Mouse (Mus musculus) midbrain, embryonic 10.5 days (tissue): ENCODE measurements around the gene Mlycd. TPM values are rescaled to one million over a fixed set of nuclear protein-coding genes. Genes with fewer than 3 reads are reported as not detected.
"Not testable (repeated sequence)": the region's sequence is repeated elsewhere in the genome, so short reads cannot be mapped to it uniquely, and the experiment has no call there.

ENCODE experiments used
- DNase-seq: peaks from one replicate; pipeline ENCODE4 v3.0.0-alpha.2; 2017; ENCODE audit warnings: low spot score
- H3K27ac ChIP-seq: fragments of 300-500 bp; sonication (generic); replicated peaks from 2 replicates; pipeline ENCODE4 v1.5.1; 2016; ENCODE audit warnings: mild to moderate bottlenecking
- H3K27me3 ChIP-seq: fragments of 300-500 bp; sonication (generic); 2 replicates; pipeline ENCODE4 v1.6.1; 2016; ENCODE audit warnings: low read depth, mild to moderate bottlenecking; ENCODE audit not compliant: poor library complexity, severe bottlenecking
- H3K36me3 ChIP-seq: fragments of 300-500 bp; sonication (generic); 2 replicates; pipeline ENCODE4 v1.6.1; 2016; ENCODE audit warnings: mild to moderate bottlenecking, moderate library complexity
- H3K4me1 ChIP-seq: fragments of 300-500 bp; sonication (generic); 2 replicates; pipeline ENCODE4 v1.6.1; 2016
- H3K4me3 ChIP-seq: fragments of 300-500 bp; sonication (generic); 2 replicates; pipeline ENCODE4 v1.5.1; 2016; ENCODE audit warnings: mild to moderate bottlenecking, moderate library complexity
- H3K9me3 ChIP-seq: fragments of 300-500 bp; sonication (generic); replicated peaks from 2 replicates; pipeline ENCODE4 v1.6.1; 2016; ENCODE audit warnings: mild to moderate bottlenecking
- WGBS: fragments of 180-500 bp; shearing (Covaris S2); methylation state at CpG from one replicate; pipeline ENCODE4 v1.1.7; 2016; 5-methylcytosine and 5-hydroxymethylcytosine counted together
- polyA plus RNA-seq: library from polyadenylated mRNA; unstranded; fragments of >200 nt; fragmentation: Nextera tagmentation; extraction: Ambion mirVana; gene quantifications from 2 replicates; pipeline ENCODE4 v1.2.1, GENCODE M21; 2016

The Mlycd gene
- polyA plus RNA-seq = 10.9 and 11.4 TPM in 2 replicates

DNA sequence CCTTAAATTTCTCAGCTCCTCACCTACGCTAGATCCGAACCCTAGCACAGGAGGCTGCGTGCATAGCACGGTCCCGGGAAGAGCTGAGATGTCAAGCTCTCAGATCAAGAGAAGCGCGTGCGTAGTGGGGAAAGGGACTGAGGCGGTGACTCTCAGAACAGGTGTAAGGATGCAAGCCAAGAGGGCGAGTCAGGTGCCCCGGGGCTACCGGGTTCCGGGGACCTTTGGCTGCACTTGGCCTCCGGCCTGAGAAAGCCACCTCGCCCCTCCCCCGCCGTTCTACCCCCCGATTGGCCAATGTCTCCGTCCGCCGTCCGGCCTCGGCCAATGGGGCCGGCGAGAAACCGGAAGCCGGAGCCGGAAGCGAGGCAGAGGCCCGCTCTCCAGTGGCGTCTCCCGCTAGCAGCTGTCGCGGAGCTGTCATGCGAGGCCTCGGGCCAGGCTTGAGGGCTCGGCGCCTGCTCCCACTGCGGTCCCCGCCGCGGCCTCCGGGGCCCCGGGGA, at the start of gene Mlycd:
Gene Mlycd (plus strand): TSS at position 355 of the 503 bp plus-strand sequence.
- peaks cover 28% of the 10 kb centered on the region for H3K4me1 ChIP-seq

GRCm38 (mm10) chr8:119345029-119345682, 49.5 kb upstream of the Mlycd start:
- H3K4me1 ChIP-seq = peaks cover 9% of the 10 kb centered on the region
- no peak for DNase-seq
- 55% methylated on average over 22 of the region's 22 CpGs for WGBS
- peak overlapping the region; percentile 91 for H3K27ac ChIP-seq
- peaks cover 22% of the 10 kb centered on the region; the same call in 1 of the 2 replicates for H3K27me3 ChIP-seq
- H3K4me3 ChIP-seq = peak overlapping the region; percentile 99
- 0 out of 2 replicates have a peak, but pooled peaks cover 5% of the 10 kb centered on the region for H3K9me3 ChIP-seq
- peaks cover 42% of the 10 kb centered on the region for H3K36me3 ChIP-seq

More for the DNA sequence above, at the start of gene Mlycd:
- DNase-seq = peak; percentile 94
- Histone ChIP-seq H3K27me3 (no peaks in the 10 kb centered on the region), H3K9me3 (no peaks in the 10 kb centered on the region), H3K36me3 (no peaks in the 10 kb centered on the region; the same call in 1 of the 2 replicates), H3K27ac (peak within 1 kb of the TSS; percentile 88), H3K4me3 (peak within 1 kb of the TSS; percentile 90)
- WGBS = 3% methylated on average over 44 of the region's 44 CpGs

- Histone ChIP-seq H3K4me1 (peaks cover 9% of the 10 kb centered on the region), H3K36me3 (peaks cover 47% of the 10 kb centered on the region), H3K27me3 (peaks cover 22% of the 10 kb centered on the region; the same call in 1 of the 2 replicates), H3K27ac (no peak overlapping the region), H3K9me3 (0 out of 2 replicates have a peak, but pooled peaks cover 5% of the 10 kb centered on the region), H3K4me3 (peak overlapping the region; percentile 99)
- WGBS = 84% methylated on average over 15 of the region's 15 CpGs
- no peak for DNase-seq
Observed at GRCm38 (mm10) chr8:119345683-119346075, 49.0 kb upstream of the Mlycd start.

DNA sequence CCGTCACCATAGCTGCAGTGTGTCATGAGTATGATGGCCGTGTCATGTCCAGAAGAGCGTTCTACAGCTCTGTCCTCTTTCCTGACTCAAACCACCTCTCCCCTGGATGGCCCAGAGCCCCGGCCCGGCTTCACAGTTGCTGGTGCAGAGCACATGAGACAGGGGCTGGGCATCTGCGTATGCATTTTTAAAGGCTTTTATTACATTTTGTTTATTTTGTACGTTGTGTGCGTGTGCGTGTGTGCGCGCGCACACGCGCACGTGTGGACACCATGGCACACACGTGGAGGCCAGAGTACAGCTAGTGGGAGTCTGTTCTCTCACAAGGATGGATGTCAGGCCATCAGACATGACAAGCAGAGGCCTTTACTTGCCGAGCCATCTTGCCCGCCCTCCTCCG, 43.0 kb upstream of the Mlycd start:
- 94% methylated on average over 19 of the region's 19 CpGs for WGBS
- H3K9me3 ChIP-seq = no peaks in the 10 kb centered on the region
- H3K36me3 ChIP-seq = peaks cover 47% of the 10 kb centered on the region
- no peak overlapping the region for H3K27ac ChIP-seq
- DNase-seq = no peak
- no peaks in the 10 kb centered on the region for H3K27me3 ChIP-seq
- no peak overlapping the region for H3K4me3 ChIP-seq
- no peaks in the 10 kb centered on the region for H3K4me1 ChIP-seq

- no peaks in the 10 kb centered on the region for H3K9me3 ChIP-seq
- DNase-seq = no peak
- H3K4me1 ChIP-seq = no peaks in the 10 kb centered on the region
- H3K4me3 ChIP-seq = no peak overlapping the region
- H3K27me3 ChIP-seq = no peaks in the 10 kb centered on the region
- WGBS = 90% methylated on average over 10 of the region's 10 CpGs
- peaks cover 32% of the 10 kb centered on the region for H3K36me3 ChIP-seq
- no peak overlapping the region for H3K27ac ChIP-seq
Observed at GRCm38 (mm10) chr8:119352977-119353658, 41.6 kb upstream of the Mlycd start.

- no peaks in the 10 kb centered on the region for H3K4me1 ChIP-seq
- 89% methylated on average over 6 of the region's 6 CpGs for WGBS
- H3K9me3 ChIP-seq = no peaks in the 10 kb centered on the region
- no peaks in the 10 kb centered on the region for H3K27me3 ChIP-seq
- peaks cover 27% of the 10 kb centered on the region for H3K36me3 ChIP-seq
- no peak for DNase-seq
- H3K27ac ChIP-seq = no peak overlapping the region
- no peak overlapping the region for H3K4me3 ChIP-seq
Observed at GRCm38 (mm10) chr8:119353659-119354023, 41.0 kb upstream of the Mlycd start.

DNA sequence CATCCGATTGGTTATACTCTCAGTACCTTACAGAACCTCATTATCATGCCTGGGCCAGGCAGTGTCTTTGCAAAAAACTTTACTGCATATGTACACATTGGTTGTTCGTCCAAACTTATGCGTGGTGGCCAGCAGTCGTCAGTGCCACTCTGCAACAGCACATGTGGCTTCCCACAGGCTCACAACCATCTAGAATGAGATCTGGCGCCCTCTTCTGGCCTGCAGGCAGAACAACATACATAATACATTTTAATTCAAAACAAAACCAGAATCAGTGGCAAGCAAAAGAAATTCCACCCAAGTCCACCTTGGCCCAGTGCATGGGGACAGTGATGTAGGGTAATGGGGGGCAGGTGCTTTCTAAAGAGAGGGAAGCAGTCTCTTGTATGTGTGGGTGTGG, 38.0 kb upstream of the Mlycd start:
- H3K36me3 ChIP-seq, H3K4me3 ChIP-seq, H3K9me3 ChIP-seq, H3K27me3 ChIP-seq, H3K4me1 ChIP-seq, H3K27ac ChIP-seq, DNase-seq: not testable (repeated sequence)
- WGBS = 63% methylated on average over 5 of the region's 5 CpGs

DNA sequence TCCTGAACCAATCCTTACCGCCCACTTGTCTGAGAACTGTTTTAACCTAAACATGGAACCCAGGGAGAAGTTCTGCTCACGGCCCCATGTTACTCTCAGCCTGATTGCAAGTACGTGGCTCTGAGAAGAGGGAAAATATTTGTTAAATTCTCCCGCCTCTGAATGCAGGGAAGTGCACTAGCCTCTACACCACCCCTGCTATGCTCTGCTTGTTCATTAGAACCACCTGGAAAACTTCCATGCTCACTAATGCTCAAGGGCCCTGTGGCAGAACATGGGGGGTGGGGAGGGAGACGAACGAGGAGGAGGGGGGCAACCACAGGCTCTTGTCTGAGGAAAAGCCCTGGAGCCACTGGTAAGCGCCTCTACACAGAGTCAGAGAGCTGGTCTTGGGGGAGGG, 36.5 kb upstream of the Mlycd start:
- H3K36me3 ChIP-seq = no peaks in the 10 kb centered on the region
- H3K9me3 ChIP-seq = no peaks in the 10 kb centered on the region
- no peak for DNase-seq
- no peak overlapping the region for H3K27ac ChIP-seq
- no peaks in the 10 kb centered on the region for H3K27me3 ChIP-seq
- peaks cover 4% of the 10 kb centered on the region; the same call in 1 of the 2 replicates for H3K4me1 ChIP-seq
- no peak overlapping the region for H3K4me3 ChIP-seq
- WGBS = 82% methylated on average over 7 of the region's 7 CpGs

- Histone ChIP-seq H3K27ac (no peak overlapping the region), H3K27me3 (no peaks in the 10 kb centered on the region), H3K36me3 (no peaks in the 10 kb centered on the region), H3K9me3 (no peaks in the 10 kb centered on the region), H3K4me3 (no peak overlapping the region), H3K4me1 (peaks cover 4% of the 10 kb centered on the region; the same call in 1 of the 2 replicates)
- 48% methylated on average over 14 of the region's 14 CpGs for WGBS
- DNase-seq = peak; percentile 50
Observed at GRCm38 (mm10) chr8:119358836-119359235, 35.8 kb upstream of the Mlycd start.

DNA sequence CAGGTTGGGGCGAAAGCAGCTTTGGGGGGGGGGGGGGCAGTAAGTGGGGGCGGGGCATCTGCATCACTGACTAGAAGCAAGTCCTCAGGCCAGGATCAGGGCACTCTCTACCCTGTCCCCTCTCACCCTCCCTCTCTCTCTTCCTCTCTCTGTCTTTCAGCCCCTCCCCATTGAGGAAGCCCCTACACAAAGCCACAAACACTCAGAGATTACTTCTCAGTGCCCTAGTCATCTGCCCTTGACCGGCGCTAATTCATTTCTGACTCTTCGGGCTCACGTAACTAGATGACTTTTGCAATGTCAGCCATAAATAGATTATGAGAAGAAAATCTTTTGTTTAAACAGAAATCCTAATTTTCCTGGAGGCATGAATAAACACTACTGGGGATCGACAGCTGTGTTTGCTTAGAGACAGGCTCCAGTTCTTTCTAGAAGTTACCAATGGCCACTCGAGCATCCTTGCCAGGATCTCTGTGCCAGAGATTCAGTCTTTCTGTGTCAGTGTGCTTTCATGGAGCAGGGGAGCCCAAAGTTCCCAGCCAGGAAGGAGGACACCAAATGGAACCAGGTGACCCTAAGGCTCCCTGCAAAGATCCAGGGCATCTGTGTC, 33.9 kb upstream of the Mlycd start:
- H3K9me3 ChIP-seq = no peaks in the 10 kb centered on the region
- 74% methylated on average over 8 of the region's 8 CpGs for WGBS
- no peak overlapping the region for H3K4me3 ChIP-seq
- no peaks in the 10 kb centered on the region for H3K36me3 ChIP-seq
- no peaks in the 10 kb centered on the region for H3K27me3 ChIP-seq
- H3K4me1 ChIP-seq = peaks cover 4% of the 10 kb centered on the region; the same call in 1 of the 2 replicates
- H3K27ac ChIP-seq = no peak overlapping the region
- no peak for DNase-seq

DNA sequence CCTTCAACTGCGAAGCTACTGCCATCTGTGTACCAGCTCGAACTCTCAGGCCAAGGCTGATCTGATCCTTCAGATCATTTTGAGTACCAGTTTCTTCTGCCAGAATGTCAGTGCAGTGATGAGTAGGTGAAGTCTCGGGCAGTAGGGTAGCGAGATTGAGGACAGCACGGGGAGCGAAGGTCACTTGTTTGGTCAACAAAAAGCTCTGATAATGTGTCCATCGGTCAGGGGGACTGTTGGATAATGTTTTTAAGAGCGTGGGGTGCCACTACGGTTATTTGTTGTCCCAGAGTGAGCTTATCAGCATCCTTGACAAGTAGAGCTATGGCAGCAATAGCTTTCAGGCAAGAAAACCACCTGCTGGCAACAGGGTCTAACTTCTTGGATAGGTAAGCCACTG, 20.0 kb upstream of the Mlycd start:
- H3K36me3 ChIP-seq, H3K27me3 ChIP-seq, H3K4me1 ChIP-seq, H3K4me3 ChIP-seq, DNase-seq, H3K27ac ChIP-seq, H3K9me3 ChIP-seq: not testable (repeated sequence)
- WGBS = 90% methylated on average over 9 of the region's 9 CpGs

- H3K27me3 ChIP-seq = no peaks in the 10 kb centered on the region
- WGBS = 65% methylated on average over 7 of the region's 7 CpGs
- no peak overlapping the region for H3K27ac ChIP-seq
- H3K9me3 ChIP-seq = no peaks in the 10 kb centered on the region
- no peak for DNase-seq
- no peaks in the 10 kb centered on the region for H3K4me1 ChIP-seq
- H3K36me3 ChIP-seq = no peaks in the 10 kb centered on the region
- H3K4me3 ChIP-seq = no peak overlapping the region
Observed at GRCm38 (mm10) chr8:119378476-119378875, 16.2 kb upstream of the Mlycd start.

- Histone ChIP-seq H3K36me3 (no peaks in the 10 kb centered on the region), H3K9me3 (no peaks in the 10 kb centered on the region), H3K4me1 (no peaks in the 10 kb centered on the region), H3K27me3 (no peaks in the 10 kb centered on the region), H3K27ac (no peak overlapping the region), H3K4me3 (no peak overlapping the region)
- DNase-seq = peak; percentile 29
- WGBS = 40% methylated on average over 4 of the region's 4 CpGs
Observed at GRCm38 (mm10) chr8:119380619-119381018, 14.1 kb upstream of the Mlycd start.
